In the genomic region with DNA sequence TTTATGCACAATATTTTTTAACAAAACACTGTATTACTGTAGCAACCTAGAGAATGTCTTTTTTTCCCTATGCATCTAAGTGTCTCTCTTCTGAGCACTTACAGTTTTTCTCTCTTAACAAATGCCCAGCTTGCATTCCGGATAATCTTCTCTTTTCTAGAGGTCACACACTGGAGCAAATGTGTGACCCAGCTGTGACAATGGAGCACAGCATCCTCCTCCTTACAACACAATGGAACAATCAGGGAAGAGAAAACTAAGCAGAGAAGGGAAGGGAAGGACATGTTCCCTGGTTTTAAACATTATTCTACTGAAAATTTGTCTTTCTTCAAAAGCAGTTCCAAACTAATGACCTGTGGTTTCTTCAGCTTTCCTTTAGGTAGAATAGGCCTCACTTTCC, we compare ENCODE assay signal across 26 mouse cellular contexts.
DNase-seq lines count a peak whose midpoint lies in the region; ATAC-seq and TF ChIP-seq lines count a peak whose summit lies in the region.
"Had no signal": no experiment of that assay in that cellular context is flagged by ENCODE, and none has a peak within 500 bp of the region (broad histone marks: within the 10 kb centered on the region; RNA-seq: fewer than 3 reads in every experiment).

No protein-coding gene starts in this region.

- no peaks in the 10 kb centered on the region for H3K27me3 ChIP-seq in intestine, postnatal 0 days (replicated peaks; ENCODE audit: control insufficient read depth, insufficient read depth, low read length)
- no peaks in the 10 kb centered on the region for H3K27me3 ChIP-seq in midbrain, embryonic 16.5 days (ENCODE audit: control insufficient read depth, insufficient read depth, low read depth, low read length)
- no peaks in the 10 kb centered on the region for H3K27me3 ChIP-seq in liver, embryonic 11.5 days (replicated peaks; ENCODE audit: control insufficient read depth, insufficient read depth, low read length)
- H3K27me3 ChIP-seq: CH12.LX, Patski had no signal

- H3K4me2 ChIP-seq in intestine, postnatal 0 days (replicated peaks; ENCODE audit: low read depth) = no peak overlapping the region
- H3K4me2 ChIP-seq in midbrain, embryonic 16.5 days (ENCODE audit: low read length) = no peak overlapping the region
- no peak overlapping the region for H3K4me2 ChIP-seq in liver, embryonic 11.5 days

- DNase-seq in ES-CJ7 (ENCODE audit: low read depth, low spot score) (peak; percentile 77), ES-E14 (ENCODE audit: low read depth, low spot score) (peak; percentile 25), R1 (ENCODE audit: low read depth, low spot score) (peak; percentile 79), ZHBTc4 (ENCODE audit: low read depth, low spot score) (peak; percentile 57)
- DNase-seq in liver, embryonic 11.5 days (ENCODE audit: low spot score) = no peak
- no peak for DNase-seq in right cerebral cortex, postnatal 4 days
- DNase-seq: adrenal gland, adult 2 months; adrenal gland, adult 8-10 months; adrenal gland, postnatal 10 days; adrenal gland, postnatal 14 days; adrenal gland, postnatal 25 days; adrenal gland, postnatal 36 days; B cell, adult 2 months; cerebellum, adult 11 months; cerebellum, adult 11-12 months; cerebellum, adult 18-20 months; cerebellum, adult 2 months; cerebellum, adult 8-10 months; cerebellum, adult 9-10 months had no signal

- no peak overlapping the region for H3K9ac ChIP-seq in ES-E14 (ENCODE audit: insufficient read depth, low read depth, low read length, poor library complexity, severe bottlenecking)
- no peak overlapping the region for H3K9ac ChIP-seq in intestine, postnatal 0 days (ENCODE audit: low read depth, low read length)
- no peak overlapping the region for H3K9ac ChIP-seq in midbrain, embryonic 16.5 days (ENCODE audit: low read depth, low read length)
- H3K9ac ChIP-seq in liver, embryonic 11.5 days (ENCODE audit: low read depth, low read length) = no peak overlapping the region

- H3K36me3 ChIP-seq in ES-E14 (ENCODE audit: control insufficient read depth, insufficient read depth, low read length, poor library complexity, severe bottlenecking) = no peaks in the 10 kb centered on the region
- H3K36me3 ChIP-seq in intestine, postnatal 0 days (ENCODE audit: control insufficient read depth, insufficient read depth) = no peaks in the 10 kb centered on the region
- no peaks in the 10 kb centered on the region for H3K36me3 ChIP-seq in midbrain, embryonic 16.5 days (ENCODE audit: control insufficient read depth, insufficient read depth, low read length)
- H3K36me3 ChIP-seq in liver, embryonic 11.5 days (ENCODE audit: control insufficient read depth, insufficient read depth, low read length) = no peaks in the 10 kb centered on the region
- H3K36me3 ChIP-seq: G1E had no signal

- H3K4me1 ChIP-seq in ES-E14 (ENCODE audit: control insufficient read depth in 2 of 2, insufficient read depth in 2 of 2, low read length in 2 of 2, poor library complexity in 1 of 2) = peaks cover 0 to 10% of the 10 kb centered on the region in 2 experiments; a peak in 2 of 4 replicates
- no peaks in the 10 kb centered on the region for H3K4me1 ChIP-seq in intestine, postnatal 0 days (replicated peaks; ENCODE audit: control insufficient read depth, insufficient read depth, low read length)
- no peaks in the 10 kb centered on the region; the same call in 1 of the 2 replicates for H3K4me1 ChIP-seq in midbrain, embryonic 16.5 days (ENCODE audit: control insufficient read depth, insufficient read depth, low read length)
- H3K4me1 ChIP-seq in liver, embryonic 11.5 days (replicated peaks; ENCODE audit: control insufficient read depth, insufficient read depth, low read length) = no peaks in the 10 kb centered on the region

- H3K27ac ChIP-seq in ES-E14 (ENCODE audit: insufficient read depth, low read depth, low read length, poor library complexity, severe bottlenecking) = no peak overlapping the region
- H3K27ac ChIP-seq in intestine, postnatal 0 days (ENCODE audit: low read depth, low read length) = no peak overlapping the region
- no peak overlapping the region for H3K27ac ChIP-seq in midbrain, embryonic 16.5 days (ENCODE audit: low read length)
- H3K27ac ChIP-seq in liver, embryonic 11.5 days (ENCODE audit: low read depth, low read length) = no peak overlapping the region

- in situ Hi-C loops in ES-E14 (cut with MboI; ENCODE audit: low sequenced_read_pairs in 2 of 2, unreplicated experiment in 2 of 2) = no loop called here

- TF ChIP-seq CTCF in intestine, postnatal 0 days (IDR thresholded peaks at IDR 0.05; ENCODE audit: low read depth) = no peak

- no peaks in the 10 kb centered on the region for H3K9me3 ChIP-seq in ES-E14 (ENCODE audit: control insufficient read depth, insufficient read depth, low read depth, low read length)
- no peaks in the 10 kb centered on the region for H3K9me3 ChIP-seq in intestine, postnatal 0 days (ENCODE audit: control insufficient read depth)
- no peaks in the 10 kb centered on the region for H3K9me3 ChIP-seq in midbrain, embryonic 16.5 days (replicated peaks; ENCODE audit: control insufficient read depth, low read length, poor library complexity, severe bottlenecking)
- no peaks in the 10 kb centered on the region for H3K9me3 ChIP-seq in liver, embryonic 11.5 days (ENCODE audit: control insufficient read depth, low read length)
- H3K9me3 ChIP-seq: G1E had no signal

- H3K4me3 ChIP-seq in ES-E14 (ENCODE audit: insufficient read depth in 1 of 2, low read depth in 1 of 2, low read length in 2 of 2, poor library complexity in 1 of 2, severe bottlenecking in 1 of 2) = no peak overlapping the region
- no peak overlapping the region for H3K4me3 ChIP-seq in intestine, postnatal 0 days (ENCODE audit: low read depth, low read length)
- no peak overlapping the region for H3K4me3 ChIP-seq in midbrain, embryonic 16.5 days (ENCODE audit: low read depth, low read length)
- no peak overlapping the region for H3K4me3 ChIP-seq in liver, embryonic 11.5 days (ENCODE audit: low read depth, low read length)

- ATAC-seq in intestine, postnatal 0 days = no peak
- ATAC-seq in midbrain, embryonic 16.5 days = no peak
- no peak for ATAC-seq in liver, embryonic 11.5 days (replicated peaks; ENCODE audit: low FRiP score)
- ATAC-seq: activated CD4-positive, CD25-positive, alpha-beta regulatory T cell, adult 4 months; CD4-positive, CD25-positive, alpha-beta regulatory T cell, adult 4 months; Patski had no signal

- 58% methylated on average over 1 of the region's 1 CpGs for WGBS in intestine, postnatal 0 days
- 26% methylated on average over 1 of the region's 1 CpGs for WGBS in midbrain, embryonic 16.5 days
- 63% methylated on average over 1 of the region's 1 CpGs for WGBS in liver, embryonic 11.5 days

TF ChIP-seq in ES-E14, 5 proteins besides CTCF, POLR2A, EP300 and RAD21:
- TF ChIP-seq CHD2 (IDR thresholded peaks at IDR 0.05; ENCODE audit: low read depth, low read length) = no peak
- no peak for TF ChIP-seq ZC3H11A (IDR thresholded peaks at IDR 0.05; ENCODE audit: borderline replicate concordance, low read depth, low read length)
- TF ChIP-seq ZNF384 (IDR thresholded peaks at IDR 0.05; ENCODE audit: low read depth, low read length) = no peak
- no peak for TF ChIP-seq HCFC1 (IDR thresholded peaks at IDR 0.05; ENCODE audit: borderline replicate concordance, insufficient read depth, low read length)
- TF ChIP-seq MAFK (IDR thresholded peaks at IDR 0.05; ENCODE audit: insufficient read depth, low read depth, low read length) = no peak

Comparison
In these comparisons a context has a peak if more than half of its experiments do, and no peak if none do; other contexts are left out.
1. DNase-seq: peak in ES-CJ7 (single experiment), ES-E14 (single experiment), R1 (single experiment) and ZHBTc4 (single experiment); none in liver, embryonic 11.5 days (single experiment) and right cerebral cortex, postnatal 4 days (single experiment).